Mouse (Mus musculus) limb, embryonic 13.5 days (tissue): ENCODE measurements around the gene Uggt1. TPM values are rescaled to one million over a fixed set of nuclear protein-coding genes. Genes with fewer than 3 reads are reported as not detected.

ENCODE experiments used
- ATAC-seq: fragments of 200-750 bp; cut with Nextera tagmentation; 2 replicates; pipeline ENCODE4 v1.8.0; 2017; ENCODE audit warnings: low read depth, moderate number of reproducible peaks, moderate TSS enrichment; ENCODE audit not compliant: low FRiP score
- H3K27ac ChIP-seq: fragments of 300-500 bp; sonication (generic); 2 replicates; pipeline ENCODE4 v1.5.1; 2015; ENCODE audit warnings: inconsistent platforms, mild to moderate bottlenecking, moderate library complexity
- H3K27me3 ChIP-seq: fragments of 300-500 bp; sonication (generic); 2 replicates; pipeline ENCODE4 v1.6.1; 2015; ENCODE audit warnings: mild to moderate bottlenecking, inconsistent platforms
- H3K36me3 ChIP-seq: fragments of 300-500 bp; sonication (generic); 2 replicates; pipeline ENCODE4 v1.6.1; 2015; ENCODE audit warnings: inconsistent platforms, mild to moderate bottlenecking, moderate library complexity
- H3K4me1 ChIP-seq: fragments of 300-500 bp; sonication (generic); 2 replicates; pipeline ENCODE4 v1.6.1; 2015; ENCODE audit warnings: inconsistent platforms
- H3K4me2 ChIP-seq: fragments of 300-500 bp; sonication (generic); replicated peaks from 2 replicates; pipeline ENCODE4 v1.6.1; 2015; ENCODE audit warnings: inconsistent platforms, mild to moderate bottlenecking, moderate library complexity
- H3K4me3 ChIP-seq: fragments of 300-500 bp; sonication (generic); 2 replicates; pipeline ENCODE4 v1.5.1; 2015; ENCODE audit warnings: moderate library complexity, mild to moderate bottlenecking, inconsistent platforms
- H3K9ac ChIP-seq: fragments of 300-500 bp; sonication (generic); 2 replicates; pipeline ENCODE4 v1.6.1; 2015; ENCODE audit warnings: mild to moderate bottlenecking, inconsistent platforms
- H3K9me3 ChIP-seq: fragments of 300-500 bp; sonication (generic); 2 replicates; pipeline ENCODE4 v1.6.1; 2016; ENCODE audit warnings: inconsistent platforms
- WGBS: fragments of 180-500 bp; shearing (Covaris S2); methylation state at CpG from one replicate; pipeline ENCODE4 v1.1.7; 2015; 5-methylcytosine and 5-hydroxymethylcytosine counted together
- polyA plus RNA-seq: library from polyadenylated mRNA; unstranded; fragments of >200 nt; fragmentation: Nextera tagmentation; extraction: Ambion mirVana; gene quantifications from 2 replicates; pipeline ENCODE4 v1.2.1, GENCODE M21; 2015

Gene Uggt1
- polyA plus RNA-seq, 1 experiment from 2014 or later: 54.6 TPM

DNA sequence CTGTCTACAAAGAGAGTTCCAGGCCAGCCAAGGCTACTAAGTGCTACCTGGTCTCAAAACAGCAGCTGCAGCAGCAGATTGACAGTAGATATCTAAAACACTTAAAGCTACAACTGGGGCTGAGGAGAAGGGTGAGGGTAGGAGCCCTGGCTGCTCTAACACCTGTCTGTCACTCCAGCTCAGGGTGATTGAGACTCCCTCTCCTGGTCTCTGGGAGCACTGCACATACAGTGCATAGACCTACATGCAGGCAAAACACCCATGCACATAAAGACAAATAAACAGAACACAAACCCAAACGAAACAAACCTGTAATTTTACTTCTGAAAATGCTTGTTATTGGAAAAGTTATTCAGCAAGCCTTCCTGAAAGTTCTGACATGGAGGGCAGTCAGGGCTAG lies 95.1 kb downstream of the Uggt1 start:
- no peak overlapping the region for H3K27ac ChIP-seq
- no peak overlapping the region for H3K4me2 ChIP-seq
- peaks cover 87% of the 10 kb centered on the region for H3K36me3 ChIP-seq
- no peak for ATAC-seq
- H3K4me3 ChIP-seq: no peak overlapping the region
- no peaks in the 10 kb centered on the region for H3K27me3 ChIP-seq
- WGBS: 59% methylated on average over 1 of the region's 1 CpGs
- H3K9me3 ChIP-seq: no peaks in the 10 kb centered on the region
- H3K9ac ChIP-seq: no peak overlapping the region
- H3K4me1 ChIP-seq: no peaks in the 10 kb centered on the region

DNA sequence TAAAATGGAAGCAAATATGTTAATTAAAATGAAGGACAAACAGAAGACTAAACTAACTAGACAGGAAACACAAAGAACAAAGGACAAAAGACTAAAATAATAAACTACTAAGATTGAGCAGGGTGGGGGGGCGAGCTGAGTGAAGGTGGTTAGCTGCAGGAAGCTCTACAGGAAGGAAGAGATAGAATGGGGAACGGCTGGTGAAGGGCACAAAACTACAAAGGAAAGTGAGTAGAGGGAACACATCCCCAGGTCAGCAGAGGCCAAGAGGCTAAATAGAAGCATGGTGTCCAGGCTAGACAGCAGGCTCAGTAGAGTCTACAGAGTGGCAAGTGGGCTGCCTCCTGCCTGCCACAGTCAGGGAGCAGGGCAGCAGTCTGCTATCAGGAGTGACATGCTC lies 95.7 kb downstream of the Uggt1 start:
- 68% methylated on average over 2 of the region's 2 CpGs for WGBS
- Histone ChIP-seq H3K27me3 (no peaks in the 10 kb centered on the region), H3K4me3 (no peak overlapping the region), H3K9ac (no peak overlapping the region), H3K36me3 (peaks cover 87% of the 10 kb centered on the region), H3K4me1 (no peaks in the 10 kb centered on the region), H3K27ac (no peak overlapping the region), H3K4me2 (no peak overlapping the region), H3K9me3 (no peaks in the 10 kb centered on the region)
- ATAC-seq: no peak

DNA sequence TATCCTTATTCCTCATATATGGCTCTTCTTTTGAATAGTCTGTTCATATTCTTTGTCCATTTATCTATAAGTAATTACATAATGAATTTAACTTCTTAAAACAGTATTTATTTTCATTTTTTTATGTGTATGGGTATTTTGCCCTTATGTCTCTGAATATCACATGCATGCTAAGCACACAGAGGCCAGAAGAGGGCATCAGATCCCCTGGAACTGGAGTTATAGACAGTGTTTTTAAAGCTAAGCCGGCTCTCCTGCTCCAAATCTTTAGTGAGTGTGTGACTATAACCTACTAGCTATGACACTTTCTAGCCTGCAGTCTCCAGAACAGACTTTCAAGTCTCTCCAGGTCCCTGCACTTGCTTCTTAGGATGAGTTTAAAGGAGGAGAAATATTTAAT lies 99.5 kb downstream of the Uggt1 start:
- 34% methylated on average over 1 of the region's 1 CpGs for WGBS
- H3K27me3 ChIP-seq: no peaks in the 10 kb centered on the region
- H3K9me3 ChIP-seq: no peaks in the 10 kb centered on the region
- no peak overlapping the region for H3K9ac ChIP-seq
- no peaks in the 10 kb centered on the region for H3K4me1 ChIP-seq
- no peak for ATAC-seq
- no peak overlapping the region for H3K4me3 ChIP-seq
- H3K36me3 ChIP-seq: peaks cover 84% of the 10 kb centered on the region
- no peak overlapping the region for H3K27ac ChIP-seq
- H3K4me2 ChIP-seq: no peak overlapping the region

DNA sequence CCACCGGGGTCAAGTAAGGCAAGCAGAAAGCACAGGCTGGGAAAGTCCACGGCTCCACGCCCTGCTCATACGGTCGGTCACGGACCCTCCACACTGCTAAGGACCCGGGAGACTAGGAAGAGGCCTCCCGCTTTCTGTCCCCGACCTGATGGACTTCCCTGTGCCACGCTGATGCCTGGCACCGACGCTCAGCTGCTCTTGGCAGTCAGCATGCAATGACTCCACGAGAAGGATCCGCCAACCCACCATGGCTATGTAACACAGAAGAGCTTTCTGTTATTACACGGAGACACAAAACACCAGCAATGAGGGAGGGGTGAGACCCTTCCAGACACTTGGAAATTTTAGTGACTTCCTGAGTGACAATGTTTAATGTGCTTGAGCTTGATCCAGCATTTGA lies 104.2 kb downstream of the Uggt1 start:
- H3K4me2 ChIP-seq: no peak overlapping the region
- peaks cover 43% of the 10 kb centered on the region for H3K36me3 ChIP-seq
- H3K9ac ChIP-seq: no peak overlapping the region
- no peak for ATAC-seq
- 94% methylated on average over 15 of the region's 15 CpGs for WGBS
- no peak overlapping the region for H3K4me3 ChIP-seq
- peaks cover 7% of the 10 kb centered on the region; the same call in 1 of the 2 replicates for H3K4me1 ChIP-seq
- no peaks in the 10 kb centered on the region for H3K27me3 ChIP-seq
- no peak overlapping the region for H3K27ac ChIP-seq
- H3K9me3 ChIP-seq: no peaks in the 10 kb centered on the region

DNA sequence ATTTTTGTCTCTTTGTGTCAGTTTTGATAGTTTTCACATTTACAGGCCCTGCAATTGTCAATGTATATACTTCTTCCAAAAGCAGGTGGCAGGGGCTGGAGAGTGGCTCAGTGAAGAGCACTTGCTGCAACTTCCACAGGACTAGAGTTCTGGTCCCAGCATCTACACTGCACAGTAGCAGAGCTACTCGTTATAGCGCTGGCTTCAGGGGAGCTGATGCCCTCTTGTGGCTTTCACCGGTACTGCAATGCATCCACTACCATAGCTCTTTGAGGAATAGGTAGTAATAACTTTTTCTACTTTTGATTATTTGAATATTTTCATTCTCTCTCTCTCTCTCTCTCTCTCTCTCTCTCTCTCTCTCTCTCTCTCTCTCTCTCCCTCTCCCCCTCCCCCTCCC lies 109.9 kb downstream of the Uggt1 start:
- ATAC-seq: no peak
- Histone ChIP-seq H3K27me3 (no peaks in the 10 kb centered on the region), H3K9ac (no peak overlapping the region), H3K4me1 (peaks cover 20% of the 10 kb centered on the region), H3K4me2 (no peak overlapping the region), H3K36me3 (no peaks in the 10 kb centered on the region), H3K9me3 (no peaks in the 10 kb centered on the region), H3K4me3 (no peak overlapping the region), H3K27ac (no peak overlapping the region)
- 3% methylated on average over 3 of the region's 3 CpGs for whole genome bisulfite sequencing

DNA sequence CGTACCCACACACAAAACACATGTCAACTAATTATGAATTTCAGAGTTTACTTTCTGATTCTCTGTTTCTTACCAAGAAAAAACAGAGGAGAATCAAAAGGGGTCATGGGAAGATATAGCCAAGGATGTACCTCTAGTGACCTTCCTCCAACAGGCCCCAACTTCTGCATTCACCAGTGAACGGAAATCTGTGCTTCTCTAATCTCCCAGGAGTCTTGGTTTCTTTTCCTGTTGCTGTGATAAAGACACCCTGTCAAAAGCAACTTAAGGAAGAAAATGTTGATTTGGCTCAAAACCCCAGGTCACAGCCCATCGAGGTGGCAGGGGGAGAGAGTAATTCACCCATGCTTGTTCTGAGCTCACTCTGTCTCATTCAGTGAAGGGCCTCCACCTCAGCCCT lies 110.9 kb downstream of the Uggt1 start:
- H3K4me2 ChIP-seq: no peak overlapping the region
- H3K27ac ChIP-seq: no peak overlapping the region
- no peaks in the 10 kb centered on the region for H3K9me3 ChIP-seq
- no peak overlapping the region for H3K4me3 ChIP-seq
- H3K27me3 ChIP-seq: no peaks in the 10 kb centered on the region
- H3K4me1 ChIP-seq: peaks cover 20% of the 10 kb centered on the region
- no peaks in the 10 kb centered on the region for H3K36me3 ChIP-seq
- no peak for ATAC-seq
- H3K9ac ChIP-seq: no peak overlapping the region
- WGBS: 79% methylated on average over 3 of the region's 3 CpGs

DNA sequence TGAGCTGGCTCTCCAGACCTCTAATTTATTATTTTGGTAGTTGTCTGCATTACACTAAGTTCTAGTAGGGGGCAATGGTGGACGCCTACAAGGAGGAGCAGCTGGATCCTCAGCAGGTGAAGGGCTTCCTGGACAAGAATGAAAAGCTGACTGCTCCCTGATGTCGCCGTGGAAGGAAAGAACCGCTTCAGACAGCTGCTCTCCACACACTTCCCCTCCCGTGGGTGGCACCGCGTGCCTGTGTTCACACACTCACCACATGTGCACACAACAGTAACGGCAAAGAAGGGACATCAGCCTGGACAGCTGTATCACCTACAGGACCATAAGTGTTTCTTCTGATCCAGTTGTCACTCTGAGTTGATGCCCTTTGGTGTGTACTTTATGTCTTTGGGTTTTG lies 111.5 kb downstream of the Uggt1 start:
- Histone ChIP-seq H3K4me2 (no peak overlapping the region), H3K27me3 (no peaks in the 10 kb centered on the region), H3K4me1 (peaks cover 16% of the 10 kb centered on the region), H3K4me3 (no peak overlapping the region), H3K9me3 (no peaks in the 10 kb centered on the region), H3K36me3 (no peaks in the 10 kb centered on the region), H3K9ac (no peak overlapping the region), H3K27ac (no peak overlapping the region)
- no peak for ATAC-seq
- WGBS: 84% methylated on average over 8 of the region's 8 CpGs

DNA sequence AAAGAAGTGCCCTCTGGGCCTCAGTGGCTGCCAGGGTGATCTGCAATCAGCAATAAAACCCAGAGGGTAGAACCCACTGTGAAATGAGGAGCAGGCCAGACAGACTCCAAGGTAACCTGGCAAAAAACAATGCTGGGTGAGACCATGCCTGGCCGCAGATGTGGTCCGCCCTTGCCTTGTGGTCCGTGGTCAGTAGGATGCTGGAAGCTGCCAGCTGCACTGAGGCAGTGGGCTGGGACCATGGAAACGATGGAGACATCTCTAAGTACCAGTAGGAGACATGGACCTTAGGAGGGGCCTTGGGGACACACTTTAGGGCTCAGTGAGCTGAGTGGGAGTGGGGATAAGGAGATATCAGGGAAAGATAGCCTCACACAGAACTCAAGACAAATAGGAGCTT lies 112.3 kb downstream of the Uggt1 start:
- WGBS: 69% methylated on average over 4 of the region's 4 CpGs
- Histone ChIP-seq H3K9ac (no peak overlapping the region), H3K9me3 (no peaks in the 10 kb centered on the region), H3K27ac (no peak overlapping the region), H3K4me2 (no peak overlapping the region), H3K27me3 (no peaks in the 10 kb centered on the region), H3K4me3 (no peak overlapping the region), H3K4me1 (peaks cover 14% of the 10 kb centered on the region), H3K36me3 (no peaks in the 10 kb centered on the region)
- no peak for ATAC-seq

DNA sequence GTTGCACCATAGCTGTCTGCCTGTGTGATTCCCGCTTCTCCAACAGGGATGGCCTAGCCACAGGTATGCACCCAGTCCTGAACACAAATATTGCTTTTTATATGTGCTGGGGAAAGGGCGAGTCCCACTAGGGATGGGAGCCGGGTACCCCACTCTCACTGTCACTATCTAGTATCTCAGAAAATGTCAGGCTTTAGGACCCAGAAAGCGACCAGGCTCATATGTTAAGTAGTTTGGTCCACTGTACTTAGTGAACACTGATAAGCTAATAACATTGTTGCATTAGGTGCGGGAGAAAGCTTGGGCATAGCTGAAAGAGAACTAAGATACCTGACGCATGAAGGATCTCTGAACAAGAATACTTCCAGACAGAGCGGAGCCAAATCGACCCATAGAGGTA lies 112.8 kb downstream of the Uggt1 start:
- Histone ChIP-seq H3K27me3 (no peaks in the 10 kb centered on the region), H3K4me2 (no peak overlapping the region), H3K27ac (no peak overlapping the region), H3K4me1 (peaks cover 14% of the 10 kb centered on the region), H3K9ac (no peak overlapping the region), H3K4me3 (no peak overlapping the region), H3K36me3 (no peaks in the 10 kb centered on the region), H3K9me3 (no peaks in the 10 kb centered on the region)
- no peak for ATAC-seq
- 70% methylated on average over 8 of the region's 8 CpGs for WGBS

DNA sequence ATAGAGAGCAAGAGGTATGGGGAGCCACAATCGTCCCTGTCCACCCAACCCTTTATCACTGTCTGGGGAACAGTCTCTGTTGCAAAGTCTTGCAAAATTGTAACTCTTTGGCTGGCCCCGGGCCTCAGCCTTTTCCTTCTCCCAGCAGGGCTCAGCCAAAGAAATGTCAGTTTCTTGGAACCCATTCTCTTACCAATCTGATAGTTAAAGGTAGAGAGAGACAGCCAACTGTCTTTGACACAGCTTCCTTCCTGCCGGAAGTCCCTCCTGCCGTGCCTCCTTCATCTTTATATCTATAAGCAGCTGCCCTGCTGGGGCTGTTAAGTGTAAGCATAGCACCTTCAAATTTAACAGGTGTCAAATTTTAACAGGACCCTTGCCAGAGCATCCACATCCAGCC lies 113.4 kb downstream of the Uggt1 start:
- peaks cover 14% of the 10 kb centered on the region for H3K4me1 ChIP-seq
- WGBS: 53% methylated on average over 4 of the region's 4 CpGs
- ATAC-seq: no peak

DNA sequence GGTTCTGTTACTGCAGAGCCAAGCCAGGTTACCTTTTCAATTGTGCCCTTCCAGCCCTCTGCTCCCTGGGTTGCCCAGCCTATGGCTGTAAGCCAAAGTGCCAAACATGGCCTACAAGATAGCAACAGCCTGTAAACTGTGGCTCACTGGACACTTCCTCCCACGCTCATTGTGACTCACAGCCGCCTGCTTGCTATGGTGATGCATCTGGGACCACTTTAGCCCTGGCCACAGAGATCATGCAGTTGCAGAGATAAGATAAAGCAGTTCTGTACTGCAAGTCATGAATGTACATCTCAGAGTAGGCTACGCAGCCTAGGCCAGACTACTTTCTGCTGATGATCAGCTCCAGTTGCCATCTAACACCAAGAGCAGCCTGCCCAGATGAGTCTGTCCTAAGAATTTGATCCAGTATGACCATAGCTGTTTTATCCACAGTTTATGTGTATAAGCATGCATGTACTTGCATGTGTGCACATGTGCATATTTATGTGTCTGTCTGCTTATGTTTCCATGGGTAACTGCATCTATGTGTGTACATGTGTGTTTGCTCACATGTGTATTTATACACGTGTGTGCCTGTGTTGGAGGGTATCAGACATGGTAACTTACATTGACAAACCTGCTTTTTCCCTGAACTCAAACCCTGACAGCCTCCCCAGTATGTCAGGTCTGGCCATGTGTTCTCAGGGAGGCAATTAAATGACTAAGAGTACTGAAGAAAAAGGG lies 114.0 kb downstream of the Uggt1 start:
- Histone ChIP-seq H3K27me3 (no peaks in the 10 kb centered on the region), H3K36me3 (no peaks in the 10 kb centered on the region), H3K27ac (no peak overlapping the region), H3K9me3 (no peaks in the 10 kb centered on the region), H3K9ac (no peak overlapping the region), H3K4me2 (no peak overlapping the region), H3K4me1 (peaks cover 14% of the 10 kb centered on the region), H3K4me3 (no peak overlapping the region)
- 82% methylated on average over 4 of the region's 4 CpGs for WGBS
- no peak for ATAC-seq

More for the DNA sequence above, 113.4 kb downstream of the Uggt1 start:
- H3K4me3 ChIP-seq: no peak overlapping the region
- no peak overlapping the region for H3K9ac ChIP-seq
- H3K9me3 ChIP-seq: no peaks in the 10 kb centered on the region
- H3K4me2 ChIP-seq: no peak overlapping the region
- no peaks in the 10 kb centered on the region for H3K36me3 ChIP-seq
- no peaks in the 10 kb centered on the region for H3K27me3 ChIP-seq
- H3K27ac ChIP-seq: no peak overlapping the region

DNA sequence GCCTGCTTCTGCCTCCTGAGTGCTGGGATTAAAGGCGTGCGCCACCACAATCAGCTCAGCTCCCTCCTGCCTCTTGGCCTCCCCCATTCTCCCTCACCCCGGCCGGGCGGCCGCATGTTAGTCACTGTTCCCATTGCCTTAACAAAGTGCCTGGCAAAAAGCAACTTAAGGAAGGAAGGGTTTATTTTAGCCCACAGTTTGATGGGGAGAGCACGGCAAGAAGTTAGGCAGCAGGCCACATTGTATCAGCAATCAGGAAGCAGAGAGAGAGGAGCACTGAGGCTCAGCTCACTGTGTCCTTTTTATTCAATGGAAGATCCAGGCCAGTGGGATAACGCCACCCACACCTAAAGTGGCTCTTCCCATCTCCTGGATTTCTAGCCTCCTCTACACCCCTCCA lies 114.6 kb downstream of the Uggt1 start:
- no peaks in the 10 kb centered on the region for H3K9me3 ChIP-seq
- no peak overlapping the region for H3K4me3 ChIP-seq
- WGBS: 96% methylated on average over 8 of the region's 8 CpGs
- no peak for ATAC-seq
- H3K4me1 ChIP-seq: peaks cover 14% of the 10 kb centered on the region
- H3K9ac ChIP-seq: no peak overlapping the region
- H3K4me2 ChIP-seq: no peak overlapping the region
- no peaks in the 10 kb centered on the region for H3K27me3 ChIP-seq
- no peaks in the 10 kb centered on the region for H3K36me3 ChIP-seq
- no peak overlapping the region for H3K27ac ChIP-seq

DNA sequence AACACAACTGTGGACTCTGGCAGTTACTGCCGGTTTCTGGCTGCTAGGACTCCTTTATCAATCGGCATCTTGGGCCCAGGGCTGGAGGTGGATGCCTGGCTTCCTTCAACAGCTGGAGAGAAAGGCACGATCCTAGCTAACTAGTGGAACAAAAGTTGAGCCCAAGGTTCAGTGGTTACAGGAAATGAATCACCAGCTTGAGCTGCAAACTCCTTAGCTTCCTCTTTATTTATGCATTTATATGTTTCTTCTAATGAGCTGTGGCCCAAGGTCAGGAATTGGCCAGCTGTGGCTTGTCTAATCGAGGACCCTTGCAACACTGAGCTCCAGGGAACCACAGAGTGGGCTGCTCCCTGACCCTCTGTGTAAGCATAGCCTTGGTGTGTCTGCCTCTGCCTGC lies 115.4 kb downstream of the Uggt1 start:
- no peak for ATAC-seq
- H3K36me3 ChIP-seq: no peaks in the 10 kb centered on the region

More for the DNA sequence above, 115.4 kb downstream of the Uggt1 start:
- H3K4me3 ChIP-seq: no peak overlapping the region
- H3K9ac ChIP-seq: no peak overlapping the region
- 38% methylated on average over 4 of the region's 4 CpGs for WGBS
- H3K4me1 ChIP-seq: peaks cover 14% of the 10 kb centered on the region
- H3K9me3 ChIP-seq: 0 out of 2 replicates have a peak, but pooled peaks cover 4% of the 10 kb centered on the region
- no peaks in the 10 kb centered on the region for H3K27me3 ChIP-seq
- H3K4me2 ChIP-seq: no peak overlapping the region
- no peak overlapping the region for H3K27ac ChIP-seq
